Mouse (Mus musculus): ENCODE data around the gene Klhl29. TPM values are rescaled to one million over a fixed set of nuclear protein-coding genes. Genes with fewer than 3 reads are reported as not detected.
A peak's percentile ranks its signal among the peaks of the same experiment; 100 is the strongest.

Gene Klhl29
- polyA plus RNA-seq, 1 experiment from 2014 or later, result 0.35 TPM

DNA sequence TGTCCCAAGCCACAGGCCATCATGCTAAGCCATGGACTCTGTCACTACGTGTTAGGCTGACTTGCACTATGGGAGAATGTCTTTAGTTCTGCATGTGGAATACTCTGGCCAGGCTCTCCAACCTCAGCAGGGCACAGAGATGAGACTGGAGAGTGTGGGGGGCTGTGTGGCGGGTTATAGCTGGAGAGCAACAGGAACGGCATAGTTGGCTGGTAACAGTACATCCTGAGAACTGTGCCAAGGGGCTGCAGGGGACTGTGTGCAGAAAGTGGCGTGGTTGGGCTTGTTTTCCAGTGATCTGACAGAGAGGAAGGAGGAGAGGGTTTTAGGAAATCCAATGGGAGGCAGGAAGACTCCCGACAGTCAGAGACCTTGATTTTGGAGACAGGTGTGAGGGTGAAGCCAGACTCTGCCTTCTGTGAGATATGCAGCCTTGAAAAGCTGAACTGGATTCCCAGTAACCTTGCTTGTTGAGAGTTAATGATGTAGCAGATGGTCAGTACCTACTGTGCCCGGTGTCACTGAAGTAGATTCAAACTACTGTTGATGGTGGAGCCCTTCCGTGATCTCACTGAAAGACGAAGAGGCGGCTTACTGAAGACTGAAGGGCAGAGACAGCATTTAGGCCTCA is 270.9 kb downstream of the Klhl29 start:
- Histone ChIP-seq H3K27ac (ENCODE audit: low read length) (no peak overlapping the region), H3K9ac (ENCODE audit: low read length) (no peak overlapping the region), H3K4me3 (ENCODE audit: low read length) (no peak overlapping the region), H3K4me2 (ENCODE audit: low read depth, low read length) (no peak overlapping the region), H3K27me3 (ENCODE audit: control insufficient read depth, insufficient read depth, low read depth, low read length) (no peaks in the 10 kb centered on the region), H3K4me1 (replicated peaks; ENCODE audit: control insufficient read depth, insufficient read depth, low read length) (peaks cover 3% of the 10 kb centered on the region; the same call in 1 of the 2 replicates), H3K36me3 (ENCODE audit: control insufficient read depth, insufficient read depth, low read length) (no peaks in the 10 kb centered on the region), H3K9me3 (ENCODE audit: control insufficient read depth, low read length) (no peaks in the 10 kb centered on the region)
- WGBS, result 83% methylated on average over 9 of the region's 9 CpGs
- no peak for ATAC-seq (ENCODE audit: low read depth)

DNA sequence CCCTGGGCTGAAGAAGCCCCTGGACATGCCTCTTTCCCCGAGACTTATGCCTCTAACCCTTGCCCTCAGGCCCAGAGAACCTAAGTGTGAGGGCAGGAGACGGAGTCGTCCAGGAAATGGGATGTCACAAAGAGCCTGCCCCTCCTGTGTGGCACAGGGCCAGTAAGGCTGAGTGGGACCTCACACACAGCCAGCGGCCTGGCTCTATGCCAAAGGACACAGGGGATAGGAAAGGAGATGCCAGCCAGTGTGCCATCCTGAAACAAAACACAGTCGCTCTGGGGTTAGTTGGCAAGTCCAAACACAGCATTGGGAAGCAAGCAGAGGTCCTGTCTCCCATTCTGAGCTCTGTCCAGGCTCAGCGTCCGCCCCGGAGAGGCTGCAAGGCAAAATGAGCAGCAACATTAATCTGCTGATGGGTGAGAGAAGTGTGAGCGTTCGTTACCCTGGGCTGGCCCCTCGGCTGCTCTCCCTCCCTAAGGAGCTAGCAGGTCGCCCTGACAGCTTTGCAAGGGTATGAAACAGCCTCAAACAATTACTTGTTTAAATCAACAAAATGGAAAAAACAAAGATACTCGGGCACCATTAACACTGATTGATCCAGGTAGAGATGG is 274.0 kb downstream of the Klhl29 start:
- H3K4me2 ChIP-seq (ENCODE audit: low read depth, low read length), result no peak overlapping the region
- peaks cover 3% of the 10 kb centered on the region; the same call in 1 of the 2 replicates for H3K4me1 ChIP-seq (replicated peaks; ENCODE audit: control insufficient read depth, insufficient read depth, low read length)
- no peak overlapping the region for H3K9ac ChIP-seq (ENCODE audit: low read length)
- H3K36me3 ChIP-seq (ENCODE audit: control insufficient read depth, insufficient read depth, low read length), result no peaks in the 10 kb centered on the region
- no peak for ATAC-seq (ENCODE audit: low read depth)
- H3K27ac ChIP-seq (ENCODE audit: low read length), result no peak overlapping the region
- H3K4me3 ChIP-seq (ENCODE audit: low read length), result no peak overlapping the region
- H3K9me3 ChIP-seq (ENCODE audit: control insufficient read depth, low read length), result no peaks in the 10 kb centered on the region
- WGBS, result 42% methylated on average over 13 of the region's 13 CpGs
- H3K27me3 ChIP-seq (ENCODE audit: control insufficient read depth, insufficient read depth, low read depth, low read length), result no peaks in the 10 kb centered on the region

DNA sequence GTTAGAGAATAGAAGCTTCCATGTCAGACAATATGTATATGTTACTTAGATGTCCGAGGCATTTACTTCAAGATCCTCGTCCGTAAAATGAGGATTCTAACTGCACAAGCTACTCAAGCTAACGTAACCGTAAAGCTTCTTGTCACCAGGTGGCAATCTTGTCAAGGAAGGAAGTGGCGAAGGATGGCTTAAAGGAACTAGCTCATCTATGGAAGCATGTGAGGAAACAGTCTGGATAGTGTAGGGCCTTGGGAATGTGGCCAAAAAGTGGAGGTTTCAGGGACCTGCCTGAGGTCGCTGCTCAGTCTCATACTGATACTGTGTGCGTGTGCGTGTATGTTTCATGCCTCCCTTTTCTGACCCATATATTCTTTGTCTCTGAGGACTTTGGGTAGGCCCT is 275.9 kb downstream of the Klhl29 start:
- Histone ChIP-seq H3K9ac (ENCODE audit: low read length) (no peak overlapping the region), H3K27ac (ENCODE audit: low read length) (no peak overlapping the region), H3K4me1 (replicated peaks; ENCODE audit: control insufficient read depth, insufficient read depth, low read length) (peaks cover 3% of the 10 kb centered on the region; the same call in 1 of the 2 replicates), H3K4me2 (ENCODE audit: low read depth, low read length) (no peak overlapping the region), H3K27me3 (ENCODE audit: control insufficient read depth, insufficient read depth, low read depth, low read length) (no peaks in the 10 kb centered on the region), H3K4me3 (ENCODE audit: low read length) (no peak overlapping the region), H3K9me3 (ENCODE audit: control insufficient read depth, low read length) (no peaks in the 10 kb centered on the region), H3K36me3 (ENCODE audit: control insufficient read depth, insufficient read depth, low read length) (no peaks in the 10 kb centered on the region)
- ATAC-seq (ENCODE audit: low read depth), result no peak
- 79% methylated on average over 9 of the region's 9 CpGs for WGBS

DNA sequence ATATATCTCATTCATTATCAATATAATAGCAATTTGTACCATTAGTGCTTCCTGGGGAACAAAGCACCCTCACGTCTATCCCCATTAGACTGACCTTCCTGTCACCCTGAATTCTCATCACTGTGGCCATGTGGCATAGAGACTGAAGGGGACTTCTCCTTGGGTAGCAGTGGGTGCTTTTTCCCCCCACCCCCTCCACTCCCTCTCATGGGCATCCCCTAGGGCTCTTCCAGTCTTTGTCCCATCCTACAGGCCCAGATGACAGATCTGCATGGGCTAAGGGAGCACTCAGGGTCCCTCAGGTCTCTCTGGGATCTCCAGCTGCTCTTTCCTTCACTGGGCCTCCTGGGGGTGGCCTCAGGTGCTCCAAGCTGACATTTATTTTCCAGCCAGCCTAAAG is 286.8 kb downstream of the Klhl29 start:
- Histone ChIP-seq H3K4me1 (replicated peaks; ENCODE audit: control insufficient read depth, insufficient read depth, low read length) (peaks cover 7% of the 10 kb centered on the region), H3K27ac (ENCODE audit: low read length) (no peak overlapping the region), H3K9me3 (ENCODE audit: control insufficient read depth, low read length) (no peaks in the 10 kb centered on the region), H3K36me3 (ENCODE audit: control insufficient read depth, insufficient read depth, low read length) (no peaks in the 10 kb centered on the region), H3K4me3 (ENCODE audit: low read length) (no peak overlapping the region), H3K4me2 (ENCODE audit: low read depth, low read length) (no peak overlapping the region), H3K9ac (ENCODE audit: low read length) (no peak overlapping the region), H3K27me3 (ENCODE audit: control insufficient read depth, insufficient read depth, low read depth, low read length) (no peaks in the 10 kb centered on the region)
- WGBS, result 29% methylated on average over 1 of the region's 1 CpGs
- ATAC-seq (ENCODE audit: low read depth), result peak; percentile 26; the same call in 1 of the 2 replicates

DNA sequence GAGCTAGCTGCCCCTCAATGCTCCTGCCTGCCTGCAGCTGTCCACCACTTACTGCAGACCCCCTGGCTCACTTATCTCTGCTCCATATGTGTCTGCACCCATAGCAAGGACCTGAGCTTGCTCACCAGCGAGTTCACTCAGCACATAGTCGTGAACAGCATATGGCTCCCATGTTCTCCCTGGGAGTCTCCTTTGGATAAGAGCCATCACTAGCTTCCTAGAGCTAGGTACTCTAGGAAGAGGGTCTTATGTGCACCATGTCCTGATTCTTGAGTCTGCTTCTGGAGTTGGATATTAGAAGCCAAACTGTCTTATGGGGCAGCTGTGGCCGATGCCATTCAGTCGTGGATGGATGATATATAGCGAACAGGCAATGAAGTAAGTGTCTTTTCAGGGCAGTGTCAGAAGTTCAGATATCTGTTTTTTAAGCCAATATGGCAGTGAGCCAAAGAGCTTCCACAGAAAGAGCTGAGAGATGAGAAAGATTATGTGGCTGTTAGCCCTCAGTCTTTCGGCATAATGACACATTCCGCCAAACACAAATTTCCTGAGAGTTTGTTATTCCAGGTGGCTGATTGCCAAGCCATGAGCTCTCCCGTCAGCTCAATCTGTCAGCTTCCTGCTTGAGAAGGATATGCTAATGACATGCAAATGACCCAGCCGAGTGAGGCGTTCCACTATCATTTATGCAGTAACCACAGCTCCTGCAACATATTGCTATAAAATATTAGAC is 287.5 kb downstream of the Klhl29 start:
- Histone ChIP-seq H3K9me3 (ENCODE audit: control insufficient read depth, low read length) (no peaks in the 10 kb centered on the region), H3K36me3 (ENCODE audit: control insufficient read depth, insufficient read depth, low read length) (no peaks in the 10 kb centered on the region), H3K4me2 (ENCODE audit: low read depth, low read length) (peak overlapping the region; percentile 15; the same call in 1 of the 2 replicates), H3K4me1 (replicated peaks; ENCODE audit: control insufficient read depth, insufficient read depth, low read length) (peaks cover 7% of the 10 kb centered on the region), H3K27me3 (ENCODE audit: control insufficient read depth, insufficient read depth, low read depth, low read length) (no peaks in the 10 kb centered on the region), H3K4me3 (ENCODE audit: low read length) (no peak overlapping the region), H3K9ac (ENCODE audit: low read length) (no peak overlapping the region), H3K27ac (ENCODE audit: low read length) (no peak overlapping the region)
- WGBS, result 21% methylated on average over 10 of the region's 10 CpGs
- peak; percentile 86 for ATAC-seq (ENCODE audit: low read depth)

DNA sequence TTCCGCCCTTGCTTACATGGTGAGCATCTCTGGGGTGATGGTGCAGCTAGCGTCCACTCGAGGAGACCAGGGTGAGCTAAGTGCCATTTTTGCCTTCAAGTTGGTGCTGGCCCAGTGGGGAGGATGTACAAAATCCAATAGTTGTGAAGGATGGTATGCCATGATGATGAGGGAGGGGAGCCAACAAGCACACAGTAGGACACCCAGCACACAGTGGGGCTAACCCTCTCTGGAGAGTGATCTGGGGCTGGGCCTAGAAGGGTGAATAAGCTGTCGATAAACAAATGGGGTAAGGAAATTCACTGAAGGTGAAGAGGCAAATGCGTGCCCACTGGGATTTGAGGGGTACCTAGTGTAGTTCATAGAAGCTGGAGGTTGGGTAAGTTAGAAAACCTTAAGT is 290.8 kb downstream of the Klhl29 start:
- no peaks in the 10 kb centered on the region for H3K9me3 ChIP-seq (ENCODE audit: control insufficient read depth, low read length)
- no peak overlapping the region for H3K4me3 ChIP-seq (ENCODE audit: low read length)
- H3K4me1 ChIP-seq (replicated peaks; ENCODE audit: control insufficient read depth, insufficient read depth, low read length), result peaks cover 7% of the 10 kb centered on the region
- no peaks in the 10 kb centered on the region for H3K27me3 ChIP-seq (ENCODE audit: control insufficient read depth, insufficient read depth, low read depth, low read length)
- no peak overlapping the region for H3K9ac ChIP-seq (ENCODE audit: low read length)
- no peak overlapping the region for H3K27ac ChIP-seq (ENCODE audit: low read length)
- H3K4me2 ChIP-seq (ENCODE audit: low read depth, low read length), result no peak overlapping the region
- 91% methylated on average over 5 of the region's 5 CpGs for WGBS
- H3K36me3 ChIP-seq (ENCODE audit: control insufficient read depth, insufficient read depth, low read length), result no peaks in the 10 kb centered on the region
- no peak for ATAC-seq (ENCODE audit: low read depth)

DNA sequence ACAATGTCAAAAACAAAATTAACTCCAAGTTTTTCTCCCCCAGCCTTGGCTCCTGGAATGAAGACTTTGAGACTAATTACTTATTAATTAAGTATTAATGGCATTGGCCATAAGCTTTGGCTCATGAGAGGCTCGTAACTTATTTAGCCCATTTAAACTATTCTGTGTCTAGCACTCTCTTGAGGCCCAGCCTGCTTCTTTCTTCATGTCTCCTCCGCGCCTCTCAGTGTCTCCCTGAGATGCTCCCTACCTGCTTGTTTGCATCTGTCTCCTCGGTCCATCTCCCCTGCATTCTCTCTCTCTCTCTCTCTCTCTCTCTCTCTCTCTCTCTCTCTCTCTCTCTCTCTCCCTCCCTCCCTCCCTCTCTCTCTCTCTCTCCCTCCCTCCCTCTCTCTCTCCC is 294.0 kb downstream of the Klhl29 start:
- no peaks in the 10 kb centered on the region for H3K9me3 ChIP-seq (ENCODE audit: control insufficient read depth, low read length)
- ATAC-seq (ENCODE audit: low read depth), result no peak
- no peaks in the 10 kb centered on the region for H3K4me1 ChIP-seq (replicated peaks; ENCODE audit: control insufficient read depth, insufficient read depth, low read length)
- no peaks in the 10 kb centered on the region for H3K27me3 ChIP-seq (ENCODE audit: control insufficient read depth, insufficient read depth, low read depth, low read length)
- no peaks in the 10 kb centered on the region for H3K36me3 ChIP-seq (ENCODE audit: control insufficient read depth, insufficient read depth, low read length)
- 94% methylated on average over 4 of the region's 4 CpGs for WGBS
- no peak overlapping the region for H3K27ac ChIP-seq (ENCODE audit: low read length)
- H3K4me2 ChIP-seq (ENCODE audit: low read depth, low read length), result no peak overlapping the region
- H3K9ac ChIP-seq (ENCODE audit: low read length), result no peak overlapping the region
- no peak overlapping the region for H3K4me3 ChIP-seq (ENCODE audit: low read length)

DNA sequence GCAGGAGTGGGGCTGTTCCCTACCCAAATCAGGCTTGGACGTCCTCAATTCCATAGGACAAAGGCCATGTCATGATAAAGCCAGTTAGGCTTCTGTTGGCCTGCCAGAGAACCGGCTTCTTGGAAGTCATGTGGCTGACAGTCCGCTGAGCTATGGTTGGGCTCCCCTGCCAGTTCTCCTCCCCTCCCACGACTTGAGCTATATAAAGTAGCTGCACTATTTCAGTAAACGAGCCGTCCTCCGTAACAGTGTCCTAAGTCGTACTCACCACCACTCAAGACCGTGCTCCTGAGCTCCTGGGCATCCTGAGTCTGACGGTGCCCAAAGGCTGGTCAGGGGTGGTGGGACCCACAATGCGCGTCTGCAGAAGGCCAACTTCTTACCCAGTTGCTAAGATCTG is 302.3 kb downstream of the Klhl29 start:
- Histone ChIP-seq H3K27me3 (ENCODE audit: control insufficient read depth, insufficient read depth, low read depth, low read length) (no peaks in the 10 kb centered on the region), H3K9ac (ENCODE audit: low read length) (no peak overlapping the region), H3K4me1 (replicated peaks; ENCODE audit: control insufficient read depth, insufficient read depth, low read length) (no peaks in the 10 kb centered on the region), H3K4me3 (ENCODE audit: low read length) (no peak overlapping the region), H3K4me2 (ENCODE audit: low read depth, low read length) (no peak overlapping the region), H3K27ac (ENCODE audit: low read length) (no peak overlapping the region), H3K9me3 (ENCODE audit: control insufficient read depth, low read length) (no peaks in the 10 kb centered on the region), H3K36me3 (ENCODE audit: control insufficient read depth, insufficient read depth, low read length) (no peaks in the 10 kb centered on the region)
- 81% methylated on average over 12 of the region's 12 CpGs for WGBS
- ATAC-seq (ENCODE audit: low read depth), result no peak

DNA sequence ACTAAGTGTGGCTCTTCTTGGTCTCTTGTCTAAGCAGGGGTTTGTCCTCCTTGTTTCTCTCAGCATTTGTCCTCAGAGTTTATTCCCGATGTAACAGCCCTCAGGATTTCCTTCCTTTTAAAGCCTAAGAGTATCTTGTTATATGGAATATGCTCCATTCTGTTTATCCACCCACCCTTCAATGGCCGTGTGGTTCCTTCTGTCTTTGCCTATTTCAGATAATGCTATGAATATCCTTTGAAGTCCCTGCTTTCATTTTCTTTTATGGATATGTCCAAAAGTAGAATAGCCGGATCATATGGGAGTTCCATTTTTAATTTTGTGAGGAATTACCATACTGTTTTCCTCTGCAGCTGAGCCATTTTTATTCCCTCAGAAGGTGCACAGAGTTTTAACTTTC is 305.4 kb downstream of the Klhl29 start:
- H3K9ac ChIP-seq (ENCODE audit: low read length), result no peak overlapping the region
- no peaks in the 10 kb centered on the region for H3K9me3 ChIP-seq (ENCODE audit: control insufficient read depth, low read length)
- H3K4me2 ChIP-seq (ENCODE audit: low read depth, low read length), result no peak overlapping the region
- no peak for ATAC-seq (ENCODE audit: low read depth)
- no peaks in the 10 kb centered on the region for H3K27me3 ChIP-seq (ENCODE audit: control insufficient read depth, insufficient read depth, low read depth, low read length)
- WGBS, result 72% methylated on average over 3 of the region's 3 CpGs
- H3K4me1 ChIP-seq (replicated peaks; ENCODE audit: control insufficient read depth, insufficient read depth, low read length), result no peaks in the 10 kb centered on the region
- H3K27ac ChIP-seq (ENCODE audit: low read length), result no peak overlapping the region
- H3K4me3 ChIP-seq (ENCODE audit: low read length), result no peak overlapping the region
- no peaks in the 10 kb centered on the region for H3K36me3 ChIP-seq (ENCODE audit: control insufficient read depth, insufficient read depth, low read length)
